Comparison of ENCODE assay signal across 8 mouse cellular contexts in genomic region chr2:165886857-165887628, GRCm38 (mm10). TPM values are rescaled to one million over a fixed set of nuclear protein-coding genes. Genes with fewer than 3 reads are reported as not detected.
DNase-seq lines count a peak whose midpoint lies in the region; ATAC-seq lines count a peak whose summit lies in the region.

No protein-coding gene starts in this region.

- ATAC-seq in embryonic facial prominence, embryonic 11.5 days (replicated peaks; ENCODE audit: insufficient number of reproducible peaks, low FRiP score, low TSS enrichment, low read depth): no peak
- ATAC-seq in hindbrain, embryonic 14.5 days (ENCODE audit: low FRiP score): no peak
- no peak for ATAC-seq in liver, embryonic 11.5 days (replicated peaks; ENCODE audit: low FRiP score)
- ATAC-seq in megakaryocyte progenitor cell, adult 5-6 weeks (replicated peaks; ENCODE audit: poor library complexity): no peak

- peak overlapping the region; percentile 95 for H3K27ac ChIP-seq in embryonic facial prominence, embryonic 11.5 days (replicated peaks; ENCODE audit: low read depth, low read length)
- H3K27ac ChIP-seq in hindbrain, embryonic 14.5 days: peak overlapping the region; percentile 100
- peak overlapping the region; percentile 100 for H3K27ac ChIP-seq in liver, embryonic 11.5 days (ENCODE audit: low read depth, low read length)

- DNase-seq in spleen, postnatal 10 days (ENCODE audit: low spot score in 2 of 2): peak; percentile 34 to 58
- DNase-seq in spleen, postnatal 4 days (ENCODE audit: low spot score in 2 of 2): no peak
- DNase-seq in embryonic facial prominence, embryonic 11.5 days (ENCODE audit: low spot score): peak; percentile 67
- no peak for DNase-seq in hindbrain, embryonic 14.5 days (ENCODE audit: low spot score)
- no peak for DNase-seq in liver, embryonic 11.5 days (ENCODE audit: low spot score)
- peak; percentile 92 for DNase-seq in yolk sac, embryonic 10.5 days (ENCODE audit: low spot score)
- DNase-seq in urinary bladder, postnatal 4 days (ENCODE audit: low spot score in 2 of 2): no peak

- no peaks in the 10 kb centered on the region for H3K9me3 ChIP-seq in embryonic facial prominence, embryonic 11.5 days (replicated peaks; ENCODE audit: control insufficient read depth, low read length)
- H3K9me3 ChIP-seq in hindbrain, embryonic 14.5 days (ENCODE audit: control insufficient read depth, low read length): no peaks in the 10 kb centered on the region
- H3K9me3 ChIP-seq in liver, embryonic 11.5 days (ENCODE audit: control insufficient read depth, low read length): no peaks in the 10 kb centered on the region

- H3K36me3 ChIP-seq in embryonic facial prominence, embryonic 11.5 days (replicated peaks; ENCODE audit: control insufficient read depth, insufficient read depth, low read depth, low read length): no peaks in the 10 kb centered on the region
- H3K36me3 ChIP-seq in hindbrain, embryonic 14.5 days (replicated peaks; ENCODE audit: control insufficient read depth, insufficient read depth): no peaks in the 10 kb centered on the region
- H3K36me3 ChIP-seq in liver, embryonic 11.5 days (ENCODE audit: control insufficient read depth, insufficient read depth, low read length): no peaks in the 10 kb centered on the region

- H3K27me3 ChIP-seq in embryonic facial prominence, embryonic 11.5 days (ENCODE audit: control insufficient read depth, insufficient read depth, low read length): no peaks in the 10 kb centered on the region
- H3K27me3 ChIP-seq in hindbrain, embryonic 14.5 days (ENCODE audit: control insufficient read depth, insufficient read depth, low read length): no peaks in the 10 kb centered on the region
- no peaks in the 10 kb centered on the region for H3K27me3 ChIP-seq in liver, embryonic 11.5 days (replicated peaks; ENCODE audit: control insufficient read depth, insufficient read depth, low read length)

- H3K4me2 ChIP-seq in embryonic facial prominence, embryonic 11.5 days (ENCODE audit: low read depth, low read length): no peak overlapping the region
- H3K4me2 ChIP-seq in hindbrain, embryonic 14.5 days (replicated peaks): peak overlapping the region; percentile 18
- peak overlapping the region; percentile 97 for H3K4me2 ChIP-seq in liver, embryonic 11.5 days

- peak overlapping the region; percentile 37 for H3K9ac ChIP-seq in embryonic facial prominence, embryonic 11.5 days (replicated peaks; ENCODE audit: low read length)
- peak overlapping the region; percentile 73 for H3K9ac ChIP-seq in hindbrain, embryonic 14.5 days
- peak overlapping the region; percentile 73 for H3K9ac ChIP-seq in liver, embryonic 11.5 days (ENCODE audit: low read depth, low read length)

- WGBS in embryonic facial prominence, embryonic 11.5 days: 6% methylated on average over 23 of the region's 25 CpGs
- WGBS in hindbrain, embryonic 14.5 days: 6% methylated on average over 23 of the region's 25 CpGs
- WGBS in liver, embryonic 11.5 days: 30% methylated on average over 25 of the region's 25 CpGs

- peaks cover 41% of the 10 kb centered on the region for H3K4me1 ChIP-seq in embryonic facial prominence, embryonic 11.5 days (ENCODE audit: control insufficient read depth, insufficient read depth, low read length)
- peaks cover 75% of the 10 kb centered on the region for H3K4me1 ChIP-seq in hindbrain, embryonic 14.5 days (replicated peaks; ENCODE audit: control insufficient read depth, insufficient read depth, low read length)
- peaks cover 82% of the 10 kb centered on the region for H3K4me1 ChIP-seq in liver, embryonic 11.5 days (replicated peaks; ENCODE audit: control insufficient read depth, insufficient read depth, low read length)

- H3K4me3 ChIP-seq in embryonic facial prominence, embryonic 11.5 days (ENCODE audit: low read depth, low read length): no peak overlapping the region
- no peak overlapping the region for H3K4me3 ChIP-seq in hindbrain, embryonic 14.5 days (replicated peaks; ENCODE audit: low read length)
- H3K4me3 ChIP-seq in liver, embryonic 11.5 days (ENCODE audit: low read depth, low read length): no peak overlapping the region; the same call in 1 of the 2 replicates

RNA-seq across cellular contexts. Expression of gene Zmynd8, which starts 11.8 kb away (rescaled TPM):
- polyA plus RNA-seq in embryonic facial prominence, embryonic 11.5 days (2014; fragmentation: Nextera tagmentation; extraction: Ambion mirVana): 36.1 and 36.8 TPM in 2 replicates
- polyA plus RNA-seq in hindbrain, embryonic 14.5 days (2014; fragmentation: Nextera tagmentation; extraction: Ambion mirVana): 55.4 and 63.4 TPM in 2 replicates
- polyA plus RNA-seq in liver, embryonic 11.5 days (2014; fragmentation: Nextera tagmentation; extraction: Ambion mirVana): 49.1 and 55.8 TPM in 2 replicates
- total RNA-seq in megakaryocyte progenitor cell, adult 5-6 weeks (2015): 44.6 and 49.9 TPM in 2 replicates
- total RNA-seq in megakaryocyte progenitor cell, adult 5-6 weeks (2017): 32.1 and 35.8 TPM in 2 replicates

Comparison
In these comparisons a context has a peak if more than half of its experiments do, and no peak if none do; other contexts are left out.
1. DNase-seq: peak in spleen, postnatal 10 days (2 of 2), embryonic facial prominence, embryonic 11.5 days (single experiment) and yolk sac, embryonic 10.5 days (single experiment); none in spleen, postnatal 4 days (0 of 2), hindbrain, embryonic 14.5 days (single experiment), liver, embryonic 11.5 days (single experiment) and urinary bladder, postnatal 4 days (0 of 2).
2. Peak in every context shown above with its lines, with median percentiles within 50 percentile points of each other: H3K27ac ChIP-seq and H3K9ac ChIP-seq.